Mouse (Mus musculus) heart, adult 8-10 months (tissue): ENCODE data around the gene Fam210b. TPM values are rescaled to one million over a fixed set of nuclear protein-coding genes. Genes with fewer than 3 reads are reported as not detected.

ENCODE experiments used
- DNase-seq: peaks from one replicate; pipeline ENCODE4 v3.0.0; 2022; ENCODE audit warnings: low spot score
- total RNA-seq, 4 experiments: library from RNA; stranded (reverse); gene quantifications; 2 replicates each; pipeline ENCODE4 v1.2.4; 2022

The Fam210b gene
- total RNA-seq, 4 experiments from 2014 or later = 5.0 to 7.1 (median 5.9) TPM

GRCm38 (mm10) chr2:172349776-172350175 lies 4.4 kb downstream of the Fam210b start:
- DNase-seq = no peak

GRCm38 (mm10) chr2:172350773-172351172 lies 5.4 kb downstream of the Fam210b start:
- no peak for DNase-seq

GRCm38 (mm10) chr2:172353218-172353617 lies 7.9 kb downstream of the Fam210b start:
- DNase-seq = no peak

- DNase-seq = no peak
These were observed 9.4 kb downstream of the Fam210b start for GRCm38 (mm10) chr2:172354761-172355160.

- no peak for DNase-seq
These were observed 10.5 kb downstream of the Fam210b start for GRCm38 (mm10) chr2:172355833-172356232.

GRCm38 (mm10) chr2:172363176-172363575 lies 17.8 kb downstream of the Fam210b start:
- no peak for DNase-seq

GRCm38 (mm10) chr2:172370411-172371223 lies 25.3 kb downstream of the Fam210b start, which contains the start of the genes Aurka and Cstf1:
Gene Aurka (minus strand): TSS chr2:172370535.
Gene Cstf1 (plus strand): TSS chr2:172370681.
- peak; percentile 96 for DNase-seq

- no peak for DNase-seq
These were observed 25.9 kb downstream of the Fam210b start for GRCm38 (mm10) chr2:172371258-172371657.

GRCm38 (mm10) chr2:172376551-172376950 lies 31.2 kb downstream of the Fam210b start:
- DNase-seq = no peak

GRCm38 (mm10) chr2:172376999-172377515 lies 31.7 kb downstream of the Fam210b start:
- DNase-seq = no peak

- DNase-seq = peak; percentile 22
These were observed 33.0 kb downstream of the Fam210b start for GRCm38 (mm10) chr2:172378332-172378731.

GRCm38 (mm10) chr2:172380513-172380912 lies 35.1 kb downstream of the Fam210b start:
- no peak for DNase-seq

GRCm38 (mm10) chr2:172381341-172381740 lies 36.0 kb downstream of the Fam210b start:
- no peak for DNase-seq

- no peak for DNase-seq
These were observed 36.5 kb downstream of the Fam210b start for GRCm38 (mm10) chr2:172381898-172382297.

- no peak for DNase-seq
These were observed 39.4 kb downstream of the Fam210b start for GRCm38 (mm10) chr2:172384715-172385114.

- DNase-seq = no peak
These were observed 45.0 kb downstream of the Fam210b start for GRCm38 (mm10) chr2:172390341-172390740.

- no peak for DNase-seq
These were observed 46.7 kb downstream of the Fam210b start for GRCm38 (mm10) chr2:172392041-172392521.

GRCm38 (mm10) chr2:172393391-172394051 lies 48.2 kb downstream of the Fam210b start, which contains the start of gene Cass4:
Gene Cass4 (plus strand): TSS chr2:172393794.
- DNase-seq = no peak

- DNase-seq = no peak
These were observed 48.7 kb downstream of the Fam210b start for GRCm38 (mm10) chr2:172394052-172394392.

- no peak for DNase-seq
These were observed 49.3 kb downstream of the Fam210b start for GRCm38 (mm10) chr2:172394671-172395070.

- DNase-seq = no peak
These were observed 50.6 kb downstream of the Fam210b start for GRCm38 (mm10) chr2:172395961-172396360.

GRCm38 (mm10) chr2:172399901-172400300 lies 54.5 kb downstream of the Fam210b start:
- DNase-seq = no peak
